Mouse (Mus musculus) myocyte (in vitro differentiated cells): ENCODE measurements around the gene Wdr62.
A peak's percentile ranks its signal among the peaks of the same experiment; 100 is the strongest.

Experiments used
- CEBPB ChIP-seq: IDR thresholded peaks from 2 replicates; pipeline ENCODE4 v1.6.1; 2011; ENCODE audit warnings: mild to moderate bottlenecking, moderate library complexity; ENCODE audit not compliant: poor library complexity, insufficient read depth, severe bottlenecking
- MAX ChIP-seq: IDR thresholded peaks from one replicate; pipeline ENCODE4 v1.6.1; 2011; ENCODE audit warnings: low read depth, mild to moderate bottlenecking, control low read depth
- MYOD1 ChIP-seq, 3 experiments: IDR thresholded peaks; one replicate each; pipeline ENCODE4 v1.6.1; 2011; ENCODE audit warnings: control low read depth in 2 of 3, low read depth in 2 of 3, mild to moderate bottlenecking in 2 of 3, moderate library complexity in 1 of 3; ENCODE audit not compliant: insufficient read length in 2 of 3, control insufficient read depth in 1 of 3
- POLR2A ChIP-seq: IDR thresholded peaks from one replicate; pipeline ENCODE4 v1.6.1; 2011; ENCODE audit warnings: low read depth, mild to moderate bottlenecking, control low read depth, moderate library complexity; ENCODE audit not compliant: insufficient read length
- POLR2AphosphoS2 ChIP-seq: IDR thresholded peaks from one replicate; pipeline ENCODE4 v1.6.1; 2011; ENCODE audit warnings: low read depth, control low read depth; ENCODE audit not compliant: insufficient read length
- SRF ChIP-seq: IDR thresholded peaks from one replicate; pipeline ENCODE4 v1.6.1; 2011; ENCODE audit warnings: low read depth; ENCODE audit not compliant: control insufficient read depth, insufficient read length
- TCF12 ChIP-seq: IDR thresholded peaks from one replicate; pipeline ENCODE4 v1.6.1; 2011; ENCODE audit warnings: mild to moderate bottlenecking, control low read depth; ENCODE audit not compliant: poor library complexity, insufficient read depth, severe bottlenecking
- USF1 ChIP-seq: IDR thresholded peaks from one replicate; pipeline ENCODE4 v1.6.1; 2011; ENCODE audit warnings: low read depth, mild to moderate bottlenecking, control low read depth, moderate library complexity

DNA sequence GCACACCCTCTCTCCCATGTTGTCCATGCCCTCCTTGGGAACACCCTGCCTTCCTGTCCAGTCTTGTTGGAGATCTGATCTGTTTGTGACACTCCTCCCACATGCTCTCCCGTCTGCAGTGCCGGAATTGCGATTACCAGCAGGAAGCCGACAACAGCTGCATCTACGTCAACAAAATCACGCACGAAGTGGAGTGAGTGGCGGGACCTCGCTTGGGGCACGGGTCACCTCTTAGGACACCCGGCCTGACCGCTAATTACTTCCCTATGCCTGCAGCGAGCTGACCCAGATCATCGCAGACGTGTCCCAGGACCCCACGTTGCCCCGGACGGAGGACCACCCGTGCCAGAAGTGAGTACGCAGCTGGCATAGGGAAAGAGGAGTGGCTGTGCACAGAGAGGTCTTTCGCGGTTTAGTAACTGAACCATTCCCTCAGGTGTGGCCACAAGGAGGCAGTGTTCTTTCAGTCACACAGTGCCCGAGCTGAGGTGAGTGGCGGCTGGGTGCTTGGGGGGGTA, 47.5 kb downstream of the Wdr62 start:
- no peak for TF ChIP-seq POLR2A
- TF ChIP-seq TCF12 = no peak
- TF ChIP-seq USF1 = no peak
- peak in 2 of 3 experiments; percentile 37 to 46 for TF ChIP-seq MYOD1 (IDR thresholded peaks at IDR 0.05; ENCODE audit: control insufficient read depth in 1 of 3, insufficient read length in 2 of 3, low read depth in 2 of 3)
- TF ChIP-seq CEBPB = no peak
- no peak for TF ChIP-seq MAX
- no peak for TF ChIP-seq SRF
- TF ChIP-seq POLR2AphosphoS2 = no peak
